Mouse (Mus musculus) left cerebral cortex, postnatal 25 days (tissue): ENCODE measurements around the gene Cluh. TPM values are rescaled to one million over a fixed set of nuclear protein-coding genes. Genes with fewer than 3 reads are reported as not detected.

ENCODE experiments used
- DNase-seq, 2 experiments: peaks; one replicate each; pipeline ENCODE4 v3.0.0; 2022; ENCODE audit warnings: low spot score in 2 of 2, mixed read lengths in 1 of 2
- intact Hi-C: fragments of 180-260 bp; cut with DNase I; formaldehyde crosslinking; loops from one replicate; pipeline ENCODE4 v1.15.1; 2025
- total RNA-seq, 2 experiments: library from RNA; stranded (reverse); gene quantifications; 2 replicates each; pipeline ENCODE4 v1.2.3; 2021

Cluh gene
- total RNA-seq: 10 to 100 TPM; 60.3 to 64.1 TPM

DNA sequence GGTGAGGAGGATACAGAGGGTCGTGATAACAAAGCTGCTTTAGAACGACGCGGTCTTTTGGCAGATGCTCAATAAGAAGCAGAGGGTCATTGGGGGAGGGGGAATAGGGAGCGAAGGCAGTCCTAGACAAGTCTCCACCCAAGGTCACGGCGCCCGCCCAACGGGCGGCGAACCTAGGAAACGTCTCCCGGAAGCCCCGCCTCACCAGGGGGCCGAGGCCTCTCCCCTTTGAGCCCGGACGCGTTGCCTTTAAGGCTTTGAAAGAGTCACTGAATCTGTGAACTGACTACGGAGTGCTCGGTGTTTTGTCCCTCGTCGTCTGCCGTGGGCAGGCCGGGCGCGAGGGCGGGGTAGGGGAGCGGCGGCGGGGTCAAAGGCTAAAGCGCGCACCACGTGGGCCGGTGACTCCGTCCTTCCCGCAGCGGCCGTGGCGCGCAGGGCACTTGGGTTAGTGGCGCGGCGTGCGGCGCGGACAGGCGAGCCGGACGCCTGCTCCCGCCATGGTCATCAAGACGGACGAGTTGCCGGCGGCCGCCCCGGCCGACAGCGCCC, at the start of gene Cluh:
Gene Cluh, plus strand, starts transcription at position 401 of the 552 bp plus-strand sequence.
- intact Hi-C loops: loop anchor here (5.0 kb wide), 2 partner anchors 123 to 183 kb away; partner anchors contain the start of genes Mettl16 and Mnt
- peak; percentile 96 to 98 for DNase-seq

DNA sequence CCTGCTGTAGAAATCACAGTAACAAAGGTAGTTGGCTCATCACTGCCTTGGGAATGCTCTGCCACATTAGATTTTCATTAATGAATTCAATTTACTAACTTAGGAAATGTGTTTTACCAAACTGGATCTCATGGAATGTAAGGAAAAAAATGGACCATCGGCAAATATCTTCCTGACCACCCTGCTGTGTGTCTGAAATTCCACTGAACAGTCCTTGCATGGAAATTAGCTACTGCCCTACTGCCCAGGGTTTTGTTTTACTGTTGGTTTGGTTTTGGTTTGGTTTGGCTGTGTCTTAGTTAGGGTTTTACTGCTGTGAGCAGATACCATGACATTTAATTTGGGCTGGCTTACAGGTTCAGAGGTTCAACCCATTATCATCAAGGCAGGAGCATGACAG, 47.0 kb upstream of the Cluh start:
- intact Hi-C loops: no loop called here
- no peak for DNase-seq

DNA sequence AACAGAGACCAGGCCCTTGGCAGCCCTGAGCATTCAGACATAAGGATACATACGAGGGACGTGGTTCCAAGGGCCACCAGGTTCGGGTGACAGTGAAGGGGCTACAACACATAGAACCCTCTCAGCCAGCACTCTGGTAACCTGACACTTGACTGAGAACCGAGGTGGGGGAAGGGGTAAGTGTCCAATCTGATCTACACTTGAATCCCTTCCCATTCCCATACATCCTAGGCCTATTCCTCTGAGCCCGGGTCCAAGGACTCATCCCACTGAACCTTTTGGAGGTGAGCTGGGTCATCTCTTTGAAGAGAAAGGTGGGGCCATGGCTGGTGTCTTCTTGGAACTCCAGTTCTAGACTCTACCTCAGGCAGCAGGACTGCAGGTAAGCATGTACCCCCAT, 39.2 kb upstream of the Cluh start:
- intact Hi-C loops: no loop called here
- no peak for DNase-seq

DNA sequence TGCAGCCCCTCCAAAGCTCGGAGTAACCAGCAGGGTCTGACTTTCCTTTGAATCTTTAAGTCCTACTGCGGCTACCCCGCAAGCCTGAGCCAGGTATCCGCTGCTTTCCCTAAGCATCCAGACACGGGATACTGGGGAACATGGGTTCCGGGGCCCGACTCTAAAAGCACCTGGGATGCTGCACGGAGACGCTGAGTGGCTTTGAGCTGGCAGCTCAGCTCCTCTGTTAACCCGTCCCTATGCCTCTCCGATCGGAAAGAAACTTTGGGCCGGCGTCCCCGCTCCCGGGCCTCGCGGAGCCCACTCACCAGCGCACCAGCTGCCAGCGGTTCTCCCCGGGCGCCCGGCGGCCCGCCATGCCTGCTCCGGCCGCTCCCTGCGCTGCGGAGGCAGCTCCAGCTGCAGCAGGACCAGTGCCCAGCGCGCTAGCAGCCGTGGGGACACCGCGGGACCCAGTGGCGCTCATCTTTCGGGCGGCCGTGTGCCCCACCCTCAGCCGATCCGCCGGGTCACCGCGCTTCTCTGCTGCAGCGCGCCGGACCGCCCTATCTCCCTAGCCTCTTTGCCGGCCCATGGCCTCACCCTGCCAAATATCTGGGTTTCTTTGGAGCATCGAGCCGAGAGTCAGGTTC, 38.6 kb upstream of the Cluh start, which contains the start of gene Rap1gap2:
Gene Rap1gap2, minus strand, starts transcription at position 371 of the 632 bp plus-strand sequence.
- intact Hi-C loops: no loop called here
- DNase-seq: peak in 1 of 2 experiments; percentile 24

DNA sequence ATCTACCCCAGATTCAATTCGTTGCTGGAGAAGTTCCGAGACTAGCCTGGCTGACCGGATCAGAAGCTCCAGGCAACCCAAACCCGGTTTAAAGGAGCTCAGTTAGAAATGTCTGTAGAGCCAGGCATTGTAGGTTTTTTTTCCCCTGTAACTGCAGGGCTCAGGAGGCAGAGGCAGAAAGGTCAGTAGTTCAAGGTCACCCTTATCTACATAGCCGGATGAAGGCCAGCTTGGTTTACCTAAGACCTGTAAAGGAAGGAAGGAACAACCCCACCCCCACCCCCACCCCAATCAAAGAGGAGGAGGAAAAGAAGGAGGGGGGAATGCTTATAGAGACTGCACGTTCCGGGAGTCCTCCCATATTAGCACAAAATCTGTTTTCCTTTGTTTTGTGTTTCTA, 37.9 kb upstream of the Cluh start:
- DNase-seq: no peak
- intact Hi-C loops: no loop called here

DNA sequence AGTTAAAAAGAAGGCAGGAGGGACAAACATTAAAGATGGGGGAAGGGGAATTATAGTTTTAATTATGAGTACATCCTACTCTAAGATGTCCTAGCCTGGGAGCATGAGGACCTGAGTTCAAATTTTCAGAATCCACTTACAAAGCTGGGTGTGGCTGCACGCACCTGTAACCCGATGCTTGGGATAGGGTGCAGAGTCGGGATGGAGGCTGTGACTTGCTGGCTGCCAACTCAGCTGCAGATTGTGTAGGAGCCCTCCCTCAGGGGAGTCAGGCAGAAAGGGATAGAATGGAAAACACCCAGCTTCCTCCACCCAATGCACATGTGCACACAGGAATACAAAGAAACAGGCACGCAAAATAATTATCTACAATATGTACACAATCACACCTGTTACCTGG, 35.9 kb upstream of the Cluh start:
- DNase-seq: no peak
- intact Hi-C loops: no loop called here

DNA sequence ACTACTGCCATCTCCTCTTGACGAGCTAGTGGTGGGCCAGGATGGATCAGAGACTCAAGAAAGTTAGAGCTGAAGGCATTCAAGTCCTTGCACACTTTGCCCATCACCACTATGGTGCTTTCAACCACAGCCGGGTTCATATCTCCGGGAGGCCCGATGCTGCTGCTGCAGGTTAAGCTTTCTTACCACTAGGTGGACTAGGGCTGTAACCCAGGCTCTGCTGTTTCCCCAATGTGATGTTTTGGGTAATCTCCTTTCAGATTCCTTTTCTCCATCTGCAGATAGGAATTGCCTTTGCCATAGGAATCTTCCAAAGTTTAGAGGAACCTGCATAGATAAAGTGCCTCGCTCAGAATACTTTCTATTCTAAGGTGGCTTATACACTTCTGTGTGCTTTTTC, 33.7 kb upstream of the Cluh start:
- no peak for DNase-seq
- intact Hi-C loops: no loop called here

DNA sequence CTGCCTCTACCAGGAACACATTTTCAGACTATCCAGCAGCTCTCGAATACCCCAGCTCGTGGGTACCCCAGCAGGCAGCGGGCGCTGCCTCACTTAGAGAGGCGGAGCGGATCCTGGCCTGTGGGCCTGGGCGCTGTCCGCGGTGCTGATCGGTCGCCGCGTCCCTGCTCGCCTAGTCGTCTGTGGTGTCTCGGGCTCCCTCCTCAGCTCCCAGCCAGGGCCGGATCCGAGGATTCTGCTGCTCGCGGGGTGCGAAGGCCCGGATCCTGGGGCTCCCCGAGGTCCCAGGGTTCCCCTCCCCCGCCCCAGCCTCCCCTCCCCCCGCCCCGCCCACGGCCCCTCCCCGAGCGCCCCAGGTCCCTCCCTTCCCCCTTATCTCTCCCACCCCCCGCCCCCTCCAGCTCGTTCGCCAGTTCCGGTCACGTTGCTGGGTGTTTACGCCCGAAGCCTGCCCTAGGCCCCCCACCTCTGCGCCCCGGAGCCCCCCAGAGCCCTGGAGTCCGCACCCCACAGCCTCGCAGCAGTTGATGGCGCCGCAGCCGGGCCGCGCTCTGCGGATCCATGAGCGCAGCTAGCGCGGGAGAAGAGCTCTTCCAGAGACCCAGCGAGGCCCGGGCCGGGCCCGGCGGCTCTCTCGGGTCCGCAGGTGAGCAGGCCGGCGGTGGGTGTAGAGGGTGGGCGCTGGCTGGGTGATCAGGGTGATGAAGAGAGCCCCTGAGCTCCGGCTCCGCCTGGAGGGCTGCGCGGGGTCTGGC, 29.9 kb upstream of the Cluh start, which contains the start of gene Ccdc92b:
Gene Ccdc92b, plus strand, starts transcription at position 405 of the 755 bp plus-strand sequence.
- intact Hi-C loops: no loop called here
- peak; percentile 64 to 73 for DNase-seq

DNA sequence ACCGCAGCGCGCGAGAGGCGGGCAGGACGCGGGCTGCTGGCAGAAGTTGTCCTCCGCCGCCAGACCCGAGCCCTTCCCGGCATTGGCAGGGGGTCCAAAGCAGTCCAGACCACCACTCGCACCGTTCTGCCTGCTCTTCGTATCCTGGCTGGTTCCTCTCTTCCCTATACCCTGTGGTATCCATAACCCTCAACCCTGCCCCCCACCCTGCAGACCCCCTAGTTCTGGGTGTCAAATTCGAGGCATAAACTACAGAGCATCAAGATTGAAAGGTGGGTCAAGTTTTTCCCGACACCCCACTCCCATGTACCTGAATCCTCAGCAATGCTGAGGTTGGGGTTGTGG, 29.4 kb upstream of the Cluh start:
- no peak for DNase-seq
- intact Hi-C loops: no loop called here

DNA sequence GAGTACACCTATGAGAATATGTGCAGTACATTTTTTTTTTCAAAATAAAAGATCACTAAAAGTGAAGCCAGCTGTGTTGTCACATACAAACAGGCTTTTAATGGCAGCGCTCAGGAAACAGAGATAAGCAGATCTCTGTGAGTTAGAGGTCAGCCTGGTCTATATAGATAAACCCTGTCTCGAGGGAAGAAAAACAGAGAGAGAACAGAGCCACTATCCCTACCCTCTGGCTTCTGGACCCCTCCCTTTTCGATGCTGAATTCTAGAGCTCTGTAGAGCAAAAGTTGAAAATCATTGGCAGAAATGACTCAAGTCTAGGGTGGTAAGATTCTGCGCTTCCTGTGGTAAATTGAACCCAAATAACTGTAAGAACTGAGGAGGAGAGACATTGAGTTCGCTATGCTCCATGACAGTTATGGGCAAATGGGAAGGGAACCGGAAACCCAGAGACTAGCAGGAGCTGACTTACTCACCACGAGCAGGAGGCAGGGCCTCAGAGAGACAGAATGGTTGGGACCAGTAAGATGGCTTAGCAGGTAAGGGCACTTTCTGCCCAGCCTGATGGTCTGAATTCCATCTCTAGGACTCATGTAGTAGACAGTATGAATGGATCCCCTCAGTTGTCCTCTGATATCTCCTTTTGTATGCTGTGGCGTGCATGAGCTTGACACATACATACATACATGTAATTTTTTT, 27.2 kb upstream of the Cluh start:
- no peak for DNase-seq
- intact Hi-C loops: no loop called here

DNA sequence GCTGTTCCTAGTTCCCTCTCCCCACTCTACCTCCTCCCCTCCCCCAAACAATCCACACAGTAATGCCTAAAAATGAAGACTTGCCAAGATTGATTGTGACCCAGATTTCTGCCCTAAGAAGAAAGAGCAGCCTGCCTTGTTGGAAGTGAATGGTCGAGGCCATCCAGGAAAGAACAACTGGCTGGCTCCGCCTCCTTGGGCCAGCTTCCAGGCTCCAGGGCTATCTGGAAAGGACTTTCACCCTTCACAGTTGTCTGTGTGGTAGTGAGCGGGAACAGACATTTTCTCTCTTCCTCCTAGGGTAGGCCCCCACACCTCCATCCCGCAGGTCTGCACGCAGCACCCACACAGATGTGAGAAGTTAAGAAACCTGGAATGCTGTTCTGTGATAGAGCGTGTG, 25.6 kb upstream of the Cluh start:
- intact Hi-C loops: no loop called here
- no peak for DNase-seq

DNA sequence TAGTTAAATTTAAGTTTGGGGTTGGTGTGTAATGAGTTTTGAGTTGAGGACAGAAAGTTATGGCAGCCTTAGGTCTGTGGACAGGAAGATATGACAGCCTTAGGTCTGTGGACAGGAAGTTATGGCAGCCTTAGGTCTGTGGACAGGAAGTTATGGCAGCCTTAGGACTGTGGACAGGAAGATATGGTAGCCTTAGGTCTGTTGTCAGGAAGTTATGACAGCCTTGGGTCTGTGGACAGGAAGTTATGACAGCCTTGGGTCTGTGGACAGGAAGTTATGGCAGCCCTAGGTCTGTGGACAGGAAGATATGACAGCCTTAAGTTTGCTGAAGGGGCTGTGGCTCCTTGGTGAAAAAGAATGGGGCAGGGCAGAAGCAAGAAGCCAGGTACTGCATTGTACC, 24.0 kb upstream of the Cluh start:
- intact Hi-C loops: no loop called here
- DNase-seq: no peak

DNA sequence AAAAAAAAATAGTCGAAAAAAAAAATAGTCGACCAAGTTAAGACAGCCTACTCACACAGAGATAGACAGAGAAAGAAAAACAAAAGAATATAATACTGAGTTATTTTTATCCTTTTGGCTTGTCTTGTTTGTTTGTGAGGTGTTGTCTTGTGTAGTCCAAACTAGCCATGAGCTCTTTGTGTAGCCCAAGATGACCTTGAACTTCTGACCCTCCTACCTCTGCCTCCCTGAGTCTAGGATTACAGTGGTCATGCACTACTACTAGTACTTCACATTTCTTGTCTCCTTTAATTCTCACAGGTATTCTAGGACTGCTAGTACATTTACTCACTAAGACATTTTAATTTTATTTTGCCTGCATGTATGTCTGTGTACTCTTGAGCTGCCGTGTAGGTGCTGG, 21.8 kb upstream of the Cluh start:
- DNase-seq: no peak
- intact Hi-C loops: no loop called here

DNA sequence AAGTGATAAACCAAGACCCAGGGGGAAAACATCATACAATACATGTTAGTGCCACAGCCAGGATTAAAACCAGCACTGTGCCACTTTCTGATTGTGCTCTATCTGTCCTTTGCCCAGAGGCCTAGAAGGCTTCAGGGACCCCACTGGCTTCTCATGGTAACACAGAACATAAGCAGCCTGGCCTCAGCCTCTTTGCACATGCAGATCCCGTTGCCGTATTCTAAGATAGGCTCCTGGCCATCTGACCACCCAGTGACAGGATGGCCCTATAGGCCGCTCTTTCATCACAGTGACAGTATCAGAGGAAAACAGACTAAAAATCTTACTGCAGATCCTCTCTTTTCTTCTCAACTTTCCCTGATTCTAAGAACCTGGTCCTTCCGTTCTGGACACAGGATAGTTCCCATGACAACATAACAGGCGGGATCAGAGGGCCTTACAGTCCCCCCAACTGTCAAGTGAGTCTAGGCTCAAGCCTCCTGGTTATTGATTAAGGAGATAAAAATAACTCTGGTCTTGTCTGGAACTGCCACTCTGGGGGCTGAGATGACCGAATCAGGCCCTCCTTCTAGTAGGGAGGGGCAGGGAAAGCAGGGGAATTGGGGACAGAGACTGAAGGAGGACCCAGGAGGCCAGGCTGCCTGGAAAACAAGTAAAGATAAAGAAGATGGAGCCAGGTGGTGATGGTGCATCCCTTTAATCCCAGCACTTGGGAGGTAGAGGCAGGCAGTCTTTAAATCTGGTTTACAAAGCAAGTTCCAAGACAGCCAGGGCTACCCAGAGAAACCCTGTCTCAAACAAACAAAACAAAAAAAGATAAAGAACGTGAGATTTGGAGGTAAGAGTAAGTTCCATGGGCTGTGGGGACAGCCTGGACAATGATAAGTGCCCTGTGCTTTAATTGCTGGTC, 17.2 kb upstream of the Cluh start:
- no peak for DNase-seq
- intact Hi-C loops: no loop called here

DNA sequence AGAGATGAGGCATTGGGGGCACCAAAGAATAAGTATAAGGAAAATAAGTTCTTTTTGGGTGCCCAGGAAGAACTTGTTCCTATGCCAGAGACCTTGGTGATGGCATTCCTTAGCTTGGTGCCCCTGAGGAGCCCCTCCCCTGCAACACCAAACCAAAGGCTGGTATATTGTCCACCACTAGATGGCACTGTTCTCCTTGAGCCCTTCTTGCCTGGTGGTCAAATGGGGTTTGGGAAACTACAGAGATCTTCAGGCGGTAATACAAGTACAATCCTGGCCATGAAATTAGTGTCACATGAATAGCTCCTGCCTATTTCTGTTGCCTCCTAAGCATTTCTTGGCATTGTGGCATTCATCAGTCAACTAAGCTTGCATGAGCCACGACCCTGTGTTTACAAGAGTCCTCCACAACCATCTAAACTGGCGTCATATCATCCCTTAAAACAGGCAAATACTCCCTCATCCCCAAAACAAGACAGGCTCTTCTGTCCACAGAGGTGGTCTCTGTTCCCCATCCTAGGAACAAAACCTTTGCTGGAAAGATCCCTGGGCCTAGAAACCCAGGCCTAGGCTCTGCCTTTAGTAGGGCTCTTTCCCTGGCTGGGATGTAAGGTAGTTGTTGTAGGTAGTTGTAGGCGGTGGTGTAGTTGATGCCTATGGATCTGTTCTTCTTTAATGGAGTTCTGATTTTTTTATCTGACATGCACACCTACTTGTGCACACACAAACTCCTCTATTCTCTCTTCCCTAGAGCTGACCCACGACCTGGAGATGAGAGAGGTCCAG, 14.6 kb upstream of the Cluh start:
- peak; percentile 71 to 79 for DNase-seq
- intact Hi-C loops: loop anchor here (5.0 kb wide), 2 partner anchors 88 to 203 kb away; partner anchors contain the start of gene Pafah1b1

DNA sequence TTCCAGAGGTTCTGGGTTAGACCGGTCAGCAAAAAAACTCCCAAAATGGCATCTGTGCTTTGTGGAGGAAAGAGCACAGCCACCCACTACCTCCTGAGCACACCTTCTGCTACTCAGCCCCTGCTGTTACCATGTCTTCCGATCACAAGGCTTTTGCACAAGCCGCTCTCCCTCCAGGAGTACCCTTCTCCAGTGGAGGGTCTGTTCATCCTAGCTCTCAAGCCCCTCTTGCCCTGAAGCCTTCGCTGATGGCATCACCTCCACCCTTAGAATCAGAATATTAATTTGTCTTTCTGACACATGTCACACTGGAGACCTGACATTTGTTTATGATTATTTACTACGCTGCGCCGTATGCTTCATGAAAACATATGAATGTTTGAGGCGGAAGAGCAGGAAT, 11.8 kb upstream of the Cluh start:
- intact Hi-C loops: loop anchor here (5.0 kb wide), 2 partner anchors 85 to 200 kb away; partner anchors contain the start of gene Pafah1b1
- no peak for DNase-seq

DNA sequence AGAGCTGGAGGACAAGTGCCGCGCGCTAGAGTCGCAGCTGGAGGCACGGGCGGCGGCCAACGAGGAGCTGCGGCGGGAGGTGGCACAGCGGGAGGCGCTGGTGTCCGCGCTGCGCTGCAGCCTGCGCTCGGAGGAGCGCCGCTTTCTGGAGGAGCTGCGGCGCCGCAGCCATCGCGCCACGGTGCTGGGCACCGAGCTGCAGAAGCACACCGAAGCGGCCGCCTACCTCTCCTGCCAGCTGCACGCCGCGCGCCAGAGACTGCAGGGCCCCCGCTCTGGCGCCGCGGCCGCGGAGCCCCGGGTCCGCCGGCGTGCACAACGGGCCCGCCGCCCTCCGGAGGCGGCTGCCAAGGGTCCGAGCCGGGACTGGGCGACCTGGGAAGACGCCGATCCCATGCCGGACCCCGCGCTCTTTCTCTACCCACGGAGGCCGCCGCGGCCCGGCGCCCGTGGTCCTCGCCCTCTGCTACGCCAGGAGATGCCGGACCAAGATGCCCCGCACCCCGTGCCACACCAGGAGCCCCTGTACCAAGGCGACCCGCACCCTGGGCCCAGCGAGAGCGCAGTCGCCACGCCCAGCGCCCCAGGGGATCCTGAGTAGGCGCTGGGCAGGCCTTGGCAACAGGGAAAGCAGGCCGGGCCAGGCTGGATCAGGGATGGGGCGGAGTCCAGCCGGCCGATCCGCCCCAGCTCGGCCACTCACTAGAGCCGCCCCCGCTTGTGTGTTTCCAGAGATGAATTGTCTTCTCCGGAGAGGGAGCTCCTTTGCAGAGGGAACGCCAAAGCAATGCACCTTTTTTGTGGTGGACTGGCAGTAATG, 11.1 kb upstream of the Cluh start:
- peak; percentile 76 to 79 for DNase-seq
- intact Hi-C loops: loop anchor here (5.0 kb wide), 2 partner anchors 84 to 199 kb away; partner anchors contain the start of gene Pafah1b1
